ENCODE assay signal across 10 mouse cellular contexts in genomic region chr16:45608481-45608954, GRCm38 (mm10). TPM values are rescaled to one million over a fixed set of nuclear protein-coding genes. Genes with fewer than 3 reads are reported as not detected.
DNase-seq lines count a peak whose midpoint lies in the region; ATAC-seq and TF ChIP-seq lines count a peak whose summit lies in the region.
"Had no signal": no experiment of that assay in that cellular context is flagged by ENCODE, and none has a peak within 500 bp of the region (broad histone marks: within the 10 kb centered on the region; RNA-seq: fewer than 3 reads in every experiment).

No protein-coding gene starts in this region.

- WGBS in cerebellum, adult 2 months: 52% methylated on average over 4 of the region's 4 CpGs
- 14% methylated on average over 4 of the region's 4 CpGs for WGBS in kidney, adult 2 months
- WGBS in forebrain, embryonic 13.5 days: 62% methylated on average over 4 of the region's 4 CpGs

- no peaks in the 10 kb centered on the region for H3K27me3 ChIP-seq in cerebellum, adult 2 months (ENCODE audit: control insufficient read depth, insufficient read depth, low read length)
- H3K27me3 ChIP-seq in megakaryocyte, embryonic 14.5 days (replicated peaks): no peaks in the 10 kb centered on the region
- no peaks in the 10 kb centered on the region for H3K27me3 ChIP-seq in kidney, adult 2 months (replicated peaks; ENCODE audit: control insufficient read depth, insufficient read depth, low read length)
- H3K27me3 ChIP-seq in forebrain, embryonic 13.5 days: no peaks in the 10 kb centered on the region

- H3K36me3 ChIP-seq in megakaryocyte, embryonic 14.5 days (replicated peaks; ENCODE audit: low read length): no peaks in the 10 kb centered on the region
- H3K36me3 ChIP-seq in kidney, adult 2 months (ENCODE audit: control insufficient read depth, insufficient read depth, low read length): no peaks in the 10 kb centered on the region
- no peaks in the 10 kb centered on the region for H3K36me3 ChIP-seq in forebrain, embryonic 13.5 days (ENCODE audit: poor library complexity, severe bottlenecking)

- no peak overlapping the region for H3K4me2 ChIP-seq in forebrain, embryonic 13.5 days

- no peaks in the 10 kb centered on the region for H3K9me3 ChIP-seq in megakaryocyte, embryonic 14.5 days
- no peaks in the 10 kb centered on the region for H3K9me3 ChIP-seq in forebrain, embryonic 13.5 days (replicated peaks)

- DNase-seq in cerebellum, adult 2 months: no peak
- no peak for DNase-seq in cerebellum, postnatal 4 days (ENCODE audit: low spot score in 2 of 2)
- peak; percentile 59 for DNase-seq in kidney, adult 2 months
- DNase-seq in lung, postnatal 10 days: peak; percentile 59
- DNase-seq in right cerebral cortex, postnatal 4 days: no peak

- no peak for ATAC-seq in megakaryocyte, adult 5-6 weeks (ENCODE audit: poor library complexity, severe bottlenecking)
- ATAC-seq in forebrain, embryonic 13.5 days: no peak

- H3K27ac ChIP-seq in cerebellum, adult 2 months (ENCODE audit: insufficient read depth, low read length): no peak overlapping the region
- H3K27ac ChIP-seq in kidney, adult 2 months (ENCODE audit: insufficient read depth, low read depth, low read length): peak overlapping the region; percentile 51; the same call in 1 of the 2 replicates
- H3K27ac ChIP-seq in forebrain, embryonic 13.5 days: no peak overlapping the region

- no peak for TF ChIP-seq POLR2A in cerebellum, adult 2 months (IDR thresholded peaks at IDR 0.05; ENCODE audit: borderline replicate concordance, insufficient read depth, low read length)
- no peak for TF ChIP-seq POLR2A in kidney, adult 2 months (IDR thresholded peaks at IDR 0.05; ENCODE audit: low read depth, low read length)

- H3K9ac ChIP-seq in forebrain, embryonic 13.5 days: no peak overlapping the region

- H3K4me3 ChIP-seq in cerebellum, adult 2 months (replicated peaks; ENCODE audit: insufficient read depth, low read depth, low read length): no peak overlapping the region
- H3K4me3 ChIP-seq in megakaryocyte, embryonic 14.5 days (replicated peaks): peak overlapping the region; percentile 72
- H3K4me3 ChIP-seq in kidney, adult 2 months (ENCODE audit: insufficient read depth, low read depth, low read length): no peak overlapping the region
- no peak overlapping the region for H3K4me3 ChIP-seq in forebrain, embryonic 13.5 days

- no peaks in the 10 kb centered on the region for H3K4me1 ChIP-seq in cerebellum, adult 2 months (ENCODE audit: control insufficient read depth, insufficient read depth, low read length)
- peaks cover 59% of the 10 kb centered on the region for H3K4me1 ChIP-seq in megakaryocyte, embryonic 14.5 days
- H3K4me1 ChIP-seq in kidney, adult 2 months (ENCODE audit: control insufficient read depth, insufficient read depth, low read length): peaks cover 2% of the 10 kb centered on the region; the same call in 1 of the 2 replicates
- no peaks in the 10 kb centered on the region for H3K4me1 ChIP-seq in forebrain, embryonic 13.5 days

- peak; percentile 6; the same call in 1 of the 2 replicates for TF ChIP-seq CTCF in cerebellum, adult 2 months (IDR thresholded peaks at IDR 0.05; ENCODE audit: borderline replicate concordance, insufficient read depth, low read depth, low read length)
- peak; percentile 35; the same call in 1 of the 2 replicates for TF ChIP-seq CTCF in kidney, adult 2 months (conservative IDR thresholded peaks at IDR 0.05; ENCODE audit: insufficient read depth, insufficient read length, low read depth, low read length)

RNA-seq across cellular contexts. Expression of gene Gcsam, which starts 1.7 kb away (rescaled TPM):
- not detected in 2 replicates for polyA plus RNA-seq in cerebellum, adult 2 months (2012; rRNA removed)
- polyA plus RNA-seq in megakaryocyte, embryonic 14.5 days (2012; ENCODE audit: insufficient read depth, low replicate concordance): 1.9 TPM in 1 of 2 replicates, not detected in the other
- not detected in 2 replicates for total RNA-seq in megakaryocyte, adult 5-6 weeks (2015)
- total RNA-seq in megakaryocyte, adult 5-6 weeks (2017): not detected in 2 replicates
- 0.11 and 0.44 TPM in 2 replicates for polyA plus RNA-seq in kidney, adult 2 months (2012; rRNA removed)
- polyA plus RNA-seq in forebrain, embryonic 13.5 days (2015; fragmentation: Nextera tagmentation; extraction: Ambion mirVana): not detected in 2 replicates
- total RNA-seq: ES-E14 had no signal

RNA-seq across cellular contexts. Expression of gene BC016579, which starts 45.4 kb away (rescaled TPM):
- 0.36 and 0.47 TPM in 2 replicates for polyA plus RNA-seq in cerebellum, adult 2 months (2012; rRNA removed)
- polyA plus RNA-seq in megakaryocyte, embryonic 14.5 days (2012; ENCODE audit: insufficient read depth, low replicate concordance): 0.83 and 2.1 TPM in 2 replicates
- total RNA-seq in megakaryocyte, adult 5-6 weeks (2015): 0.71 and 0.98 TPM in 2 replicates
- total RNA-seq in megakaryocyte, adult 5-6 weeks (2017): 0.07 TPM in 1 of 2 replicates, not detected in the other
- polyA plus RNA-seq in kidney, adult 2 months (2012; rRNA removed): 0.05 and 0.07 TPM in 2 replicates
- polyA plus RNA-seq in forebrain, embryonic 13.5 days (2015; fragmentation: Nextera tagmentation; extraction: Ambion mirVana): not detected in 2 replicates
- total RNA-seq: heart, postnatal 14 days had no signal

Comparison
In these comparisons a context has a peak if more than half of its experiments do, and no peak if none do; other contexts are left out.
1. DNase-seq: peak in kidney, adult 2 months (single experiment) and lung, postnatal 10 days (single experiment); none in cerebellum, adult 2 months (0 of 2), cerebellum, postnatal 4 days (0 of 2) and right cerebral cortex, postnatal 4 days (single experiment).